Mouse (Mus musculus) adrenal gland, postnatal 36 days (tissue): ENCODE measurements at regions not wholly inside any gene's neighbourhood (a gene's known extent, or its start where the extent isn't known, plus 50 kb on each side); places are given as distances from the start of the nearest gene placed in this dataset.

Source experiments
- DNase-seq, 2 experiments: peaks; one replicate each; pipeline ENCODE4 v3.0.0; 2021; ENCODE audit warnings: mixed read lengths in 1 of 2

GRCm38 (mm10) chr1:186295201-186295600 is 178.1 kb upstream of the Lyplal1 start:
- no peak for DNase-seq

GRCm38 (mm10) chr1:186294635-186295034 is 177.5 kb upstream of the Lyplal1 start:
- peak in 1 of 2 experiments; percentile 12 for DNase-seq

- no peak for DNase-seq
These were observed 172.0 kb upstream of the Lyplal1 start for GRCm38 (mm10) chr1:186289117-186289516.

- no peak for DNase-seq
These were observed 170.7 kb upstream of the Lyplal1 start for GRCm38 (mm10) chr1:186287831-186288230.

- no peak for DNase-seq
These were observed 169.3 kb upstream of the Lyplal1 start for GRCm38 (mm10) chr1:186286401-186286800.

- no peak for DNase-seq
These were observed 161.0 kb upstream of the Lyplal1 start for GRCm38 (mm10) chr1:186277981-186278634.

- no peak for DNase-seq
These were observed 154.3 kb upstream of the Lyplal1 start for GRCm38 (mm10) chr1:186271436-186271835.

GRCm38 (mm10) chr1:186267317-186267716 is 150.2 kb upstream of the Lyplal1 start:
- no peak for DNase-seq

- peak in 1 of 2 experiments; percentile 29 for DNase-seq
These were observed 147.5 kb upstream of the Lyplal1 start for GRCm38 (mm10) chr1:186264639-186265038.

- no peak for DNase-seq
These were observed 146.8 kb upstream of the Lyplal1 start for GRCm38 (mm10) chr1:186263955-186264354.

GRCm38 (mm10) chr1:186263196-186263595 is 146.1 kb upstream of the Lyplal1 start:
- DNase-seq: no peak

GRCm38 (mm10) chr1:186262040-186262439 is 144.9 kb upstream of the Lyplal1 start:
- DNase-seq: no peak

- peak; percentile 75 for DNase-seq
These were observed 144.3 kb upstream of the Lyplal1 start for GRCm38 (mm10) chr1:186261326-186261833.

GRCm38 (mm10) chr1:186257611-186258010 is 140.5 kb upstream of the Lyplal1 start:
- DNase-seq: no peak

- DNase-seq: no peak
These were observed 138.5 kb upstream of the Lyplal1 start for GRCm38 (mm10) chr1:186255476-186256080.

GRCm38 (mm10) chr1:186254500-186254899 is 137.4 kb upstream of the Lyplal1 start:
- DNase-seq: no peak

GRCm38 (mm10) chr1:186252551-186252950 is 135.4 kb upstream of the Lyplal1 start:
- DNase-seq: no peak

GRCm38 (mm10) chr1:186250316-186250715 is 133.2 kb upstream of the Lyplal1 start:
- peak; percentile 11 to 29 for DNase-seq

- no peak for DNase-seq
These were observed 132.1 kb upstream of the Lyplal1 start for GRCm38 (mm10) chr1:186249214-186249613.

- DNase-seq: no peak
These were observed 128.8 kb upstream of the Lyplal1 start for GRCm38 (mm10) chr1:186245723-186246440.

GRCm38 (mm10) chr1:186241112-186241511 is 124.0 kb upstream of the Lyplal1 start:
- DNase-seq: peak; percentile 18 to 42

- DNase-seq: no peak
These were observed 120.4 kb upstream of the Lyplal1 start for GRCm38 (mm10) chr1:186237556-186237955.
